8 mouse cellular contexts compared by ENCODE assay signal in genomic region chr6:21949226-21949731, GRCm38 (mm10). TPM values are rescaled to one million over a fixed set of nuclear protein-coding genes. Genes with fewer than 3 reads are reported as not detected.
DNase-seq lines count a peak whose midpoint lies in the region; ATAC-seq lines count a peak whose summit lies in the region.

Ing3 (plus strand) TSS chr6:21949571.

- peaks cover 6% of the 10 kb centered on the region for H3K4me1 ChIP-seq in forebrain, embryonic 14.5 days (ENCODE audit: control insufficient read depth, insufficient read depth, low read length)
- peaks cover 15% of the 10 kb centered on the region for H3K4me1 ChIP-seq in neural tube, embryonic 15.5 days

- H3K27me3 ChIP-seq in forebrain, embryonic 14.5 days (replicated peaks; ENCODE audit: control insufficient read depth, insufficient read depth, low read length) = no peaks in the 10 kb centered on the region
- H3K27me3 ChIP-seq in neural tube, embryonic 15.5 days (replicated peaks) = no peaks in the 10 kb centered on the region

- peak; percentile 98 for ATAC-seq in forebrain, embryonic 14.5 days
- peak; percentile 98 for ATAC-seq in neural tube, embryonic 15.5 days (ENCODE audit: low FRiP score)

- H3K4me3 ChIP-seq in forebrain, embryonic 14.5 days (ENCODE audit: low read depth, low read length) = peak within 1 kb of the TSS; percentile 74
- H3K4me3 ChIP-seq in neural tube, embryonic 15.5 days (replicated peaks) = peak within 1 kb of the TSS; percentile 86

- H3K36me3 ChIP-seq in forebrain, embryonic 14.5 days (ENCODE audit: control insufficient read depth, insufficient read depth, low read length) = peaks cover 13% of the 10 kb centered on the region; the same call in 1 of the 2 replicates
- H3K36me3 ChIP-seq in neural tube, embryonic 15.5 days = no peaks in the 10 kb centered on the region

- WGBS in forebrain, embryonic 14.5 days = under 1% methylated on average over 35 of the region's 35 CpGs
- under 1% methylated on average over 35 of the region's 35 CpGs for WGBS in neural tube, embryonic 15.5 days

- intact Hi-C loops in heart, postnatal 14 days (cut with DNase I) = loop anchor here (2.0 kb wide), 1 partner anchor 98 kb away; no protein-coding TSS in a partner anchor

- peak within 1 kb of the TSS; percentile 77 for H3K9ac ChIP-seq in forebrain, embryonic 14.5 days (ENCODE audit: low read length)
- peak within 1 kb of the TSS; percentile 78 for H3K9ac ChIP-seq in neural tube, embryonic 15.5 days (replicated peaks)

- H3K9me3 ChIP-seq in forebrain, embryonic 14.5 days (replicated peaks; ENCODE audit: control insufficient read depth, low read length) = no peaks in the 10 kb centered on the region
- H3K9me3 ChIP-seq in neural tube, embryonic 15.5 days (replicated peaks) = no peaks in the 10 kb centered on the region

- H3K4me2 ChIP-seq in forebrain, embryonic 14.5 days (ENCODE audit: low read length) = peak within 1 kb of the TSS; percentile 73
- peak within 1 kb of the TSS; percentile 59 for H3K4me2 ChIP-seq in neural tube, embryonic 15.5 days

- peak; percentile 100 for DNase-seq in ES-CJ7 (ENCODE audit: low read depth, low spot score)
- peak; percentile 99 for DNase-seq in cerebellum, adult 11 months
- peak; percentile 100 for DNase-seq in forebrain, embryonic 14.5 days (ENCODE audit: low spot score)
- DNase-seq in heart, postnatal 14 days = peak; percentile 96
- peak; percentile 99 for DNase-seq in layer of hippocampus, adult 11-12 months (ENCODE audit: low spot score)
- peak; percentile 99 for DNase-seq in lung, adult 18-20 months
- peak; percentile 99 for DNase-seq in testis, postnatal 14 days (ENCODE audit: low spot score)

- peak within 1 kb of the TSS; percentile 99 for H3K27ac ChIP-seq in forebrain, embryonic 14.5 days (ENCODE audit: low read depth, low read length)
- peak within 1 kb of the TSS; percentile 100 for H3K27ac ChIP-seq in neural tube, embryonic 15.5 days (replicated peaks)

RNA-seq across cellular contexts. Expression of gene Ing3, which starts in this region (rescaled TPM):
- polyA plus RNA-seq in forebrain, embryonic 14.5 days (2014; fragmentation: Nextera tagmentation; extraction: Ambion mirVana) = 57.7 and 64.0 TPM in 2 replicates
- 10 to 100 TPM; 15.5 to 17.4 TPM for total RNA-seq in heart, postnatal 14 days (2021)
- polyA plus RNA-seq in neural tube, embryonic 15.5 days (2015; fragmentation: Nextera tagmentation; extraction: Ambion mirVana) = 38.7 and 45.5 TPM in 2 replicates

Comparison
In these comparisons a context has a peak if more than half of its experiments do, and no peak if none do; other contexts are left out.
1. Peak in every context shown above with its lines: DNase-seq, ATAC-seq, H3K4me3 ChIP-seq and H3K27ac ChIP-seq.